Mouse (Mus musculus) heart, embryonic 12.5 days (tissue): ENCODE results near the gene Cfap54. TPM values are rescaled to one million over a fixed set of nuclear protein-coding genes. Genes with fewer than 3 reads are reported as not detected.

Experiments used
- ATAC-seq: fragments of 200-750 bp; cut with Nextera tagmentation; 2 replicates; pipeline ENCODE4 v1.8.0; 2017; ENCODE audit warnings: moderate TSS enrichment, moderate library complexity; ENCODE audit not compliant: insufficient number of reproducible peaks, low FRiP score
- H3K27ac ChIP-seq: fragments of 300-500 bp; sonication (generic); 2 replicates; pipeline ENCODE4 v1.5.1; 2016; ENCODE audit warnings: mild to moderate bottlenecking, moderate library complexity; ENCODE audit not compliant: poor library complexity, severe bottlenecking
- H3K27me3 ChIP-seq: fragments of 300-500 bp; sonication (generic); replicated peaks from 2 replicates; pipeline ENCODE4 v1.6.1; 2016; ENCODE audit warnings: mild to moderate bottlenecking, moderate library complexity
- H3K36me3 ChIP-seq: fragments of 300-500 bp; sonication (generic); 2 replicates; pipeline ENCODE4 v1.6.1; 2016; ENCODE audit warnings: mild to moderate bottlenecking, moderate library complexity
- H3K4me1 ChIP-seq: fragments of 300-500 bp; sonication (generic); replicated peaks from 2 replicates; pipeline ENCODE4 v1.6.1; 2016; ENCODE audit warnings: mild to moderate bottlenecking
- H3K4me2 ChIP-seq: fragments of 300-500 bp; sonication (generic); 2 replicates; pipeline ENCODE4 v1.6.1; 2016; ENCODE audit warnings: mild to moderate bottlenecking, moderate library complexity
- H3K4me3 ChIP-seq: fragments of 300-500 bp; sonication (generic); 2 replicates; pipeline ENCODE4 v1.5.1; 2016; ENCODE audit warnings: mild to moderate bottlenecking
- H3K9ac ChIP-seq: fragments of 300-500 bp; sonication (generic); 2 replicates; pipeline ENCODE4 v1.6.1; 2016; ENCODE audit warnings: mild to moderate bottlenecking, moderate library complexity
- H3K9me3 ChIP-seq: fragments of 300-500 bp; sonication (generic); replicated peaks from 2 replicates; pipeline ENCODE4 v1.6.1; 2016; ENCODE audit warnings: mild to moderate bottlenecking, moderate library complexity
- WGBS: fragments of 180-500 bp; shearing (Covaris S2); methylation state at CpG from one replicate; pipeline ENCODE4 v1.1.7; 2016; 5-methylcytosine and 5-hydroxymethylcytosine counted together
- polyA plus RNA-seq: library from polyadenylated mRNA; unstranded; fragments of >200 nt; fragmentation: Nextera tagmentation; extraction: Ambion mirVana; gene quantifications from 2 replicates; pipeline ENCODE4 v1.2.1, GENCODE M21; 2016

The Cfap54 gene
- polyA plus RNA-seq = 0.55 TPM in 1 of 2 replicates, not detected in the other

- H3K4me1 ChIP-seq = peaks cover 7% of the 10 kb centered on the region; the same call in 1 of the 2 replicates
- H3K4me3 ChIP-seq = peak within 1 kb of the TSS; percentile 55
- no peak within 1 kb of the TSS for H3K27ac ChIP-seq
- no peaks in the 10 kb centered on the region for H3K27me3 ChIP-seq
- 2% methylated on average over 34 of the region's 34 CpGs for WGBS
- peak; percentile 92 for ATAC-seq
- H3K9ac ChIP-seq = no peak within 1 kb of the TSS
- H3K36me3 ChIP-seq = no peaks in the 10 kb centered on the region
- H3K4me2 ChIP-seq = peak within 1 kb of the TSS; percentile 74
- H3K9me3 ChIP-seq = no peaks in the 10 kb centered on the region
Measured at GRCm38 (mm10) chr10:93081133-93081779, at the start of gene Cfap54. Gene Cfap54, minus strand, starts transcription at chr10:93081618.

- Histone ChIP-seq H3K36me3 (no peaks in the 10 kb centered on the region), H3K27me3 (no peaks in the 10 kb centered on the region), H3K9me3 (no peaks in the 10 kb centered on the region), H3K9ac (no peak overlapping the region), H3K27ac (no peak overlapping the region), H3K4me3 (no peak overlapping the region), H3K4me2 (no peak overlapping the region), H3K4me1 (no peaks in the 10 kb centered on the region)
- ATAC-seq = no peak
- WGBS = 71% methylated on average over 10 of the region's 10 CpGs
Measured at GRCm38 (mm10) chr10:93130456-93130940, 49.1 kb upstream of the Cfap54 start.

GRCm38 (mm10) chr10:93129904-93130455 is 48.6 kb upstream of the Cfap54 start:
- 74% methylated on average over 9 of the region's 9 CpGs for WGBS
- ATAC-seq = no peak
- no peak overlapping the region for H3K4me2 ChIP-seq
- H3K36me3 ChIP-seq = no peaks in the 10 kb centered on the region
- H3K9ac ChIP-seq = no peak overlapping the region
- no peaks in the 10 kb centered on the region for H3K9me3 ChIP-seq
- no peaks in the 10 kb centered on the region for H3K4me1 ChIP-seq
- H3K27me3 ChIP-seq = no peaks in the 10 kb centered on the region
- H3K27ac ChIP-seq = no peak overlapping the region
- H3K4me3 ChIP-seq = no peak overlapping the region

GRCm38 (mm10) chr10:93129345-93129744 is 47.9 kb upstream of the Cfap54 start:
- Histone ChIP-seq H3K27me3 (no peaks in the 10 kb centered on the region), H3K4me1 (no peaks in the 10 kb centered on the region), H3K4me3 (no peak overlapping the region), H3K9ac (no peak overlapping the region), H3K36me3 (no peaks in the 10 kb centered on the region), H3K9me3 (no peaks in the 10 kb centered on the region), H3K27ac (no peak overlapping the region), H3K4me2 (no peak overlapping the region)
- ATAC-seq = no peak
- 80% methylated on average over 1 of the region's 1 CpGs for WGBS

GRCm38 (mm10) chr10:93128566-93128965 is 47.1 kb upstream of the Cfap54 start:
- Histone ChIP-seq H3K36me3 (no peaks in the 10 kb centered on the region), H3K27me3 (no peaks in the 10 kb centered on the region), H3K27ac (no peak overlapping the region), H3K9ac (no peak overlapping the region), H3K9me3 (no peaks in the 10 kb centered on the region), H3K4me2 (no peak overlapping the region), H3K4me1 (peaks cover 3% of the 10 kb centered on the region; the same call in 1 of the 2 replicates), H3K4me3 (no peak overlapping the region)
- 70% methylated on average over 2 of the region's 2 CpGs for WGBS
- ATAC-seq = no peak

GRCm38 (mm10) chr10:93126025-93126424 is 44.6 kb upstream of the Cfap54 start:
- 82% methylated on average over 3 of the region's 3 CpGs for WGBS
- Histone ChIP-seq H3K9ac (no peak overlapping the region), H3K36me3 (no peaks in the 10 kb centered on the region), H3K4me1 (peaks cover 3% of the 10 kb centered on the region; the same call in 1 of the 2 replicates), H3K4me2 (no peak overlapping the region), H3K9me3 (no peaks in the 10 kb centered on the region), H3K4me3 (no peak overlapping the region), H3K27me3 (no peaks in the 10 kb centered on the region), H3K27ac (no peak overlapping the region)
- no peak for ATAC-seq

- H3K4me3 ChIP-seq = peak overlapping the region; percentile 2; the same call in 1 of the 2 replicates
- WGBS = 42% methylated on average over 12 of the region's 12 CpGs
- H3K4me2 ChIP-seq = peak overlapping the region; percentile 44
- no peaks in the 10 kb centered on the region for H3K36me3 ChIP-seq
- no peaks in the 10 kb centered on the region for H3K9me3 ChIP-seq
- peaks cover 3% of the 10 kb centered on the region; the same call in 1 of the 2 replicates for H3K4me1 ChIP-seq
- H3K27me3 ChIP-seq = no peaks in the 10 kb centered on the region
- peak overlapping the region; percentile 85 for H3K27ac ChIP-seq
- ATAC-seq = peak; percentile 71
- H3K9ac ChIP-seq = no peak overlapping the region
Measured at GRCm38 (mm10) chr10:93123957-93124613, 42.7 kb upstream of the Cfap54 start.

- no peak overlapping the region for H3K9ac ChIP-seq
- no peaks in the 10 kb centered on the region for H3K9me3 ChIP-seq
- no peaks in the 10 kb centered on the region for H3K36me3 ChIP-seq
- peaks cover 3% of the 10 kb centered on the region; the same call in 1 of the 2 replicates for H3K4me1 ChIP-seq
- no peak overlapping the region for H3K4me2 ChIP-seq
- H3K27ac ChIP-seq = peak overlapping the region; percentile 85
- no peaks in the 10 kb centered on the region for H3K27me3 ChIP-seq
- H3K4me3 ChIP-seq = no peak overlapping the region
- no peak for ATAC-seq
- WGBS = 68% methylated on average over 4 of the region's 4 CpGs
Measured at GRCm38 (mm10) chr10:93123310-93123709, 41.9 kb upstream of the Cfap54 start.

GRCm38 (mm10) chr10:93122399-93123184 is 41.2 kb upstream of the Cfap54 start:
- 62% methylated on average over 12 of the region's 12 CpGs for WGBS
- no peak overlapping the region for H3K27ac ChIP-seq
- H3K9me3 ChIP-seq = no peaks in the 10 kb centered on the region
- H3K9ac ChIP-seq = no peak overlapping the region
- H3K4me1 ChIP-seq = peaks cover 3% of the 10 kb centered on the region; the same call in 1 of the 2 replicates
- no peak for ATAC-seq
- no peak overlapping the region for H3K4me3 ChIP-seq
- H3K27me3 ChIP-seq = no peaks in the 10 kb centered on the region
- H3K4me2 ChIP-seq = no peak overlapping the region
- H3K36me3 ChIP-seq = no peaks in the 10 kb centered on the region

GRCm38 (mm10) chr10:93121262-93121860 is 39.9 kb upstream of the Cfap54 start:
- WGBS = 86% methylated on average over 6 of the region's 6 CpGs
- ATAC-seq = no peak
- Histone ChIP-seq H3K27ac (no peak overlapping the region), H3K27me3 (no peaks in the 10 kb centered on the region), H3K9ac (no peak overlapping the region), H3K4me3 (no peak overlapping the region), H3K36me3 (no peaks in the 10 kb centered on the region), H3K9me3 (no peaks in the 10 kb centered on the region), H3K4me2 (no peak overlapping the region), H3K4me1 (peaks cover 3% of the 10 kb centered on the region; the same call in 1 of the 2 replicates)
